Mouse (Mus musculus): ENCODE measurements around the gene Cyld. TPM values are rescaled to one million over a fixed set of nuclear protein-coding genes. Genes with fewer than 3 reads are reported as not detected.

The Cyld gene
- total and polyA plus RNA-seq, 3 experiments: 7.2 to 7.8 TPM; not detected in 1

- no peak for DNase-seq (ENCODE audit: low read depth, low spot score)
- Histone ChIP-seq H3K79me2 (ENCODE audit: control insufficient read depth, insufficient read depth, low read length, poor library complexity) (no peaks in the 10 kb centered on the region), H3K27ac (ENCODE audit: control insufficient read depth, low read depth, low read length) (no peak overlapping the region), H3K36me3 (ENCODE audit: control insufficient read depth in 1 of 2, insufficient read depth in 2 of 2, low read length in 2 of 2) (no peaks in the 10 kb centered on the region), H3K27me3 (ENCODE audit: control insufficient read depth in 1 of 2, insufficient read depth in 2 of 2, low read length in 2 of 2) (no peaks in the 10 kb centered on the region), H3K9me3 (replicated peaks; ENCODE audit: insufficient read depth, low read length) (no peaks in the 10 kb centered on the region), H3K9ac (ENCODE audit: control insufficient read depth, low read depth, low read length, poor library complexity, severe bottlenecking) (no peak overlapping the region), H3K4me1 (ENCODE audit: control insufficient read depth in 1 of 2, insufficient read depth in 2 of 2, low read length in 2 of 2) (no peaks in the 10 kb centered on the region), H3K4me3 (ENCODE audit: control insufficient read depth in 1 of 2, insufficient read depth in 1 of 2, low read depth in 2 of 2, low read length in 2 of 2) (no peak overlapping the region)
- TF ChIP-seq MAFK (IDR thresholded peaks at IDR 0.05; ENCODE audit: borderline replicate concordance, low read depth, low read length): no peak
- no peak for TF ChIP-seq ELF1 (IDR thresholded peaks at IDR 0.05; ENCODE audit: low read depth, low read length)
- no peak for TF ChIP-seq KAT2A (conservative IDR thresholded peaks at IDR 0.05; ENCODE audit: low read depth, low read length)
- no peak for TF ChIP-seq MXI1 (IDR thresholded peaks at IDR 0.05; ENCODE audit: low read depth, low read length)
- TF ChIP-seq EP300 (IDR thresholded peaks at IDR 0.05; ENCODE audit: low read depth in 1 of 2, low read length in 2 of 2): no peak
- TF ChIP-seq BHLHE40 (IDR thresholded peaks at IDR 0.05; ENCODE audit: borderline replicate concordance, low read depth, low read length): no peak
- no peak for TF ChIP-seq POLR2AphosphoS5 (IDR thresholded peaks at IDR 0.05; ENCODE audit: borderline replicate concordance, low read depth, low read length)
- no peak for TF ChIP-seq SMC3 (IDR thresholded peaks at IDR 0.05; ENCODE audit: low read depth, low read length)
- no peak for TF ChIP-seq USF1 (IDR thresholded peaks at IDR 0.05; ENCODE audit: low read depth, low read length)
- no peak for TF ChIP-seq E2F4 (IDR thresholded peaks at IDR 0.05; ENCODE audit: borderline replicate concordance, low read depth, low read length)
Observed at GRCm38 (mm10) chr8:88793324-88793722, 96.5 kb downstream of the Cyld start.

GRCm38 (mm10) chr8:88793746-88794614, 97.2 kb downstream of the Cyld start:
- no peaks in the 10 kb centered on the region for H3K27me3 ChIP-seq (ENCODE audit: control insufficient read depth in 1 of 2, insufficient read depth in 2 of 2, low read length in 2 of 2)
- H3K79me2 ChIP-seq (ENCODE audit: control insufficient read depth, insufficient read depth, low read length, poor library complexity): no peaks in the 10 kb centered on the region
- no peaks in the 10 kb centered on the region for H3K36me3 ChIP-seq (ENCODE audit: control insufficient read depth in 1 of 2, insufficient read depth in 2 of 2, low read length in 2 of 2)
- no peak overlapping the region for H3K9ac ChIP-seq (ENCODE audit: control insufficient read depth, low read depth, low read length, poor library complexity, severe bottlenecking)
- H3K4me3 ChIP-seq (ENCODE audit: control insufficient read depth in 1 of 2, insufficient read depth in 1 of 2, low read depth in 2 of 2, low read length in 2 of 2): no peak overlapping the region
- TF ChIP-seq CHD1 (IDR thresholded peaks at IDR 0.05; ENCODE audit: low read depth, low read length) (no peak), POLR2AphosphoS2 (IDR thresholded peaks at IDR 0.05; ENCODE audit: low read length) (no peak), ZMIZ1 (IDR thresholded peaks at IDR 0.05; ENCODE audit: low read depth, low read length) (no peak), POLR2A (IDR thresholded peaks at IDR 0.05; ENCODE audit: control insufficient read depth in 1 of 2, insufficient read depth in 1 of 2, low read depth in 1 of 2, low read length in 2 of 2, poor library complexity in 1 of 2) (no peak), RCOR1 (IDR thresholded peaks at IDR 0.05; ENCODE audit: low read depth, low read length) (no peak), GABPA (IDR thresholded peaks at IDR 0.05; ENCODE audit: low read depth, low read length) (no peak)
- H3K9me3 ChIP-seq (replicated peaks; ENCODE audit: insufficient read depth, low read length): no peaks in the 10 kb centered on the region
- no peak overlapping the region for H3K27ac ChIP-seq (ENCODE audit: control insufficient read depth, low read depth, low read length)
- no peak for DNase-seq (ENCODE audit: low read depth, low spot score)
- no peaks in the 10 kb centered on the region for H3K4me1 ChIP-seq (ENCODE audit: control insufficient read depth in 1 of 2, insufficient read depth in 2 of 2, low read length in 2 of 2)

Data from MEL (cell line).